Mouse (Mus musculus) cerebellum, adult 9-11 months (tissue): ENCODE results near the gene Leap2.

ENCODE experiments used
- DNase-seq: peaks from one replicate; pipeline ENCODE4 v3.0.0; 2022

Gene Leap2

GRCm38 (mm10) chr11:53423036-53423435, at the start of gene Leap2:
Gene Leap2, minus strand, starts transcription at chr11:53423170.
- DNase-seq = no peak

DNA sequence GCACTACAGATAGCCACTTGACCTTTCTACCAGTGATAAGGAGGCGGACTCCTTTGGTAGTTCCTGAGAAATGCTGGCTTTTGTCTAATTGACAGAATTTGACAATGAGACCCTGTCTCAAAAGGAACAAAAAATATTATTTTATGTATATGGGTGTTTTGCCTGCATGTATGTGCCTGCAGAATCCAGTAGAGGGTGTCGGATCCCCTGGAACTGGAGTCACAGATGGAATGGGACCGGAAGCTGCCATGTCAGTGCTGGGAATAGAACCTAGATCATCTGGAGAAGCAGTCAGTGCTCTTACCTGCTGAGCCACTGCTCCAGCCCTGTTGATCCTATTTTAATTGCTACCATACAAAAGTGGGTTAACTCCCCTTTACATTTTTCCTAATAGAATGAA, 49.7 kb upstream of the Leap2 start:
- DNase-seq = no peak

DNA sequence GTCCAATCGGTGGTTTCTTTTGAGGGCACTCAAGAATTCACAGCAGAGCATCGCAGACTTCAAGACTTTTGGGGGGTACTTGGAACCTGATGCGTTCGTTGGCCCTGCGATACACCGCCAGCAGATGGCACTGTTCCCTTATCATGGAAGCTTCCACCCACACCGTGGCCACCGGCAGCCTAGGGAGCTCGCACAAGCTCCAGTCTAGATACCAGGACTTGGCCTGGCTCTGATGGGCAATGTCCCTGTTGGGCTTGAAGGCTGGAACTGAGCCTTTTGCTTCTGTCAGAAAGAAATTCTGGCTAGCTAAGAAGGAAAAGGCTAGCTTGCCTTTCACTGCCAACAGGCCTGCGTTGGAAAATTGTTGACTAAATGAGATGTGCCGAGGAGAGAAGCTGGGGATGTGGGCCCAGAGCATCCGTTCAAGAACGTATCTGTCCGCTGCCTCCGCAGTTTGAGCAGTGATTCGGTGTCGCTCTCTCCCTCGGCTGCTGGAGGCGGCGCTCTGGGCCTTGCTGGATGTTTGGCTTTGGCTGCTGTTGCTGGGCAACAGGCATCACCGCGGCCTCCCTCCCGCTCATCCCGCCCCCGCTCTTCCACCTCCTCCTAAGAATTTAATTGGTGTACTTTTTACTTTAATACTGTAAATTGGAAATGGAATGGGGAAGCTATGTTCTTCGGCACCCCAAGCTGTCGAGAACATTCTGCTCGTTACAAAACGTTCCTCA, 47.2 kb upstream of the Leap2 start, which contains the start of gene Gm9837:
Gene Gm9837, minus strand, starts transcription at position 512 of the 728 bp plus-strand sequence.
- DNase-seq = peak; percentile 93

DNA sequence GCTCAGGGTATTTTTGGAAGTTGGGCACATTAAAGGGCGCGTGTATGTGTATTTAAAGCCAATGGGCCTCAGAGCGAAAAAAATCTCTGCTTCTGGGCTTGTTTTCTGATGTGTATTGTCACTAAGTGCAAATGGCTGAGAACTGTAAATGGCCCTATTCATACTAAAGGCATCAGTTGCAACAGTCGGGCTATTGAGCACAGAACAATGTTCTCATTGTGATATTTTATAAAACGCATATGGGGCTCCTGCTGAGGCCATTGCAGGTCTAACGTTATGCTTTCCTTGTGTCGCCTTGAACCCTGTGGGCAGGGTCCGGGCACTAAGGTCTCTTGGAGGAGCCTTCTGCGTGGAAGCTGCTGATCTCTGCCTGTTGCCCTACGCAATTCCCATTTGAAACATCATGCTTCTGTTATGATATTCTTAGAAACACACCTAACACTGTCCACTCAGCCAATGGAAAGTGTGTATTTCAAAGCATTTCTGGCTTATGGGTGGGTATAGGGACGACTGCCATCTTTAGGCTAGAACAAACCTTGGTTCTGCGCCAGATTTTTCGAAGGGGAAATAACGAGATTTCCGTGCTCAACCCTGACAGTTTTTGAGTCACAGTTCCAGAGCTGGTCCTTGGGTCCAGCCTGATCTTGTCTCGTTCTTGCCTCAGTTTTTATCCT, 46.5 kb upstream of the Leap2 start:
- no peak for DNase-seq

- peak; percentile 90 for DNase-seq
Measured at GRCm38 (mm10) chr11:53466231-53466971, 43.4 kb upstream of the Leap2 start.

GRCm38 (mm10) chr11:53463551-53464424, 40.8 kb upstream of the Leap2 start:
- no peak for DNase-seq

DNA sequence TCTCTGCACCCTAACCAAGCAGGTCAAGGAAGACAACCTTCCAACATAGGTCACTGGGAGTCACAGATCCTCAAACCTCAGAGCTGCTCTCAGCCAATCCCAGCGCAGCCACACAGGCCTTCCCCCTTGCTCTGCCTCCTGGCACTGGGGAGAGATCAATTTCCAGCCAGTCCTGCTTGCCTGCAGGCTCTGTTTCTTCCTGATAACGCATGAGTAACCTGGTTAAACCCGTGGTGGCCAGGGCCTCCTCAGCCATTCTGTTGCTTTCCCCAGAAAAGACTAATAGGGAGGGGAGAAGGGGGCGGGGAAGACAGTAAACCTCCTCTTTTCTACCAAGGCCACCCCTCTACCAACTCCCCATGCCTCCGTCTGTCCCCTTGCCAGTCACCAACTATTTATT, 38.8 kb upstream of the Leap2 start:
- no peak for DNase-seq

DNA sequence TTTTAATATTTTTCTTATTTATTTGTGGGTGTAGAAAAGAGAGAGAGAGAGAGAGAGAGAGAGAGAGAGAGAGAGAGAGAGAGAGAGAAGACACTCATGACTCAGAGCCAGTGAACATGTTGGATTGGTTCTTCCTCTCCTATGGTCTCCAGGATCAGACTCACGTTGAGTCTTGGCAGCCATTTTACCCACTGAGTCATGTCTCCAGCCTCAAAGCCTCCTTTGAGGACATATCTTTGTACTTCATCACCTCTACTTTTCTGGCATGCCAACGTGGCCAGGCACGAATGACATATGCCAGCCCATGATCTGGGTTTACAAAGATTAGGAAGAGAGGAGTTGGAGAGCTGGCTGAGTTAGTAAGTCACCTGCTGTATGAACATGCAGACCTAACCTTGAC, 37.2 kb upstream of the Leap2 start:
- DNase-seq = no peak

DNA sequence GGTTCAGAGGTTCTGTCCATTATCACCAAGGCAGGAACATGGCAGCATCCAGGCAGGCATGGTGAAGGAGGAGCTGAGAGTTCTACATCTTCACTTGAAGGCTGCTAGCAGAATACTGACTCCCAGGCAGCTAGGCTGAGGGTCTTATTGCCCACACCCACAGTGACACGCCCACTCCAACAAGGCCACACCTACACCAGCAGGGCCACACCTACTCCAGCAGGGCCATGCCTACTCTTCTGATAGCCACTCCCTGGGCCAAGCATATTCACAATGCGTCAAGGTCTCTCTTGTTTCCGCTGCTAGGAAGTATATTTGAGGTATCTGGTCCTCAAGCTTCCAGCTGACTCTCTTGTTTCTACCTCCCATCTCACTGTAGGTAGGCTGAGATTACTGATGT, 36.0 kb upstream of the Leap2 start:
- DNase-seq = no peak

DNA sequence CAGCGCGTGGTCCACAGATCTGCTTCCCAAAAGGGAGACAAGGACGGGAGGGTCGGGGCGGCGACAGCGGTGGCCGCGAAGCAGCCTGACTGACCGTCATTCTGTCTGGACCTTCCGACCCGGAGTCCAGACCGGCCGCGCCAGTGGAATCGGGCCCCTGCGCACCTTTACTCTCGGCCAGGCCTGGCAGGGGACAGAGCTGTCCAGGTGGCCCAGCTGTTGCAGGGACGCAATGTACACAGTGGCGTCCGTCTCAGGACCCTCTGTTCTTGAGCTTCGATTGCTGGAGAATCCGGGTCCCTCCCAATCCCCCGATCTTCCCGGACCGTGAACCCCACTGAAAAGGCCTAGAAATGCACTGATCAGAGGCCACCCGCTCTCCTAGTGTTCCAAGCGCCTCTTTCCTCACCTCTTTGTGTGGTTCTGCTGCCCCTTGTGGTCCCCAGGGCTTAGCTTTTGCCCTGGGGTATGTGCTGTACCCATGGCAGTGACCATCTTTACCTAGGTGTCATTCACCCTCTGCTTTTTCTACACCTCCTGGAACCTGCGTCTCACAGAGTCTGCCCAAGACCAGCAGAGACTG, 34.5 kb upstream of the Leap2 start:
- DNase-seq = no peak

GRCm38 (mm10) chr11:53456474-53457371, 33.8 kb upstream of the Leap2 start, which contains the start of the genes Gm10447 and Shroom1:
Gene Gm10447, minus strand, starts transcription at chr11:53457110.
Gene Shroom1, plus strand, starts transcription at chr11:53457205.
- no peak for DNase-seq

DNA sequence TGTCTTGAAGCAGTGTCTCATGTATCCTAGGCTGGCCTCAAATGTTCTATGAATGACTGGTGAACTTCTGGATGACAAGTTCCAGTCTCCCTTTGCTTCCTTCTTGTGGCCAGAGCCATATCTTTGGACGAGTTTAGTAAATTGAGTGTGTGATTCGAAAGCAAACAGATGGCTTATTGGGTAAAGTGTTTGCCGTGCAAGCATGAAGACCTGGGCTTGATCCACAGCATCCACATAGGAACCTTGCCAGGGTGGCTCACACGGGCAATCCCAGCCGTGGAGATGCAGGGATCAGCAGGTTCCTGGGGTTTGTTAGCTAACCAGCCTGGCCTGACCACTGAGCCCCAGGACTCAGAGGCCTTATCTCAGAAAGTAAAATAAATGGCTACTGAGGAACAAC, 30.1 kb upstream of the Leap2 start:
- DNase-seq = no peak

- DNase-seq = peak; percentile 67
Measured at GRCm38 (mm10) chr11:53452396-53452795, 29.4 kb upstream of the Leap2 start.

GRCm38 (mm10) chr11:53451361-53451760, 28.4 kb upstream of the Leap2 start:
- DNase-seq = no peak

DNA sequence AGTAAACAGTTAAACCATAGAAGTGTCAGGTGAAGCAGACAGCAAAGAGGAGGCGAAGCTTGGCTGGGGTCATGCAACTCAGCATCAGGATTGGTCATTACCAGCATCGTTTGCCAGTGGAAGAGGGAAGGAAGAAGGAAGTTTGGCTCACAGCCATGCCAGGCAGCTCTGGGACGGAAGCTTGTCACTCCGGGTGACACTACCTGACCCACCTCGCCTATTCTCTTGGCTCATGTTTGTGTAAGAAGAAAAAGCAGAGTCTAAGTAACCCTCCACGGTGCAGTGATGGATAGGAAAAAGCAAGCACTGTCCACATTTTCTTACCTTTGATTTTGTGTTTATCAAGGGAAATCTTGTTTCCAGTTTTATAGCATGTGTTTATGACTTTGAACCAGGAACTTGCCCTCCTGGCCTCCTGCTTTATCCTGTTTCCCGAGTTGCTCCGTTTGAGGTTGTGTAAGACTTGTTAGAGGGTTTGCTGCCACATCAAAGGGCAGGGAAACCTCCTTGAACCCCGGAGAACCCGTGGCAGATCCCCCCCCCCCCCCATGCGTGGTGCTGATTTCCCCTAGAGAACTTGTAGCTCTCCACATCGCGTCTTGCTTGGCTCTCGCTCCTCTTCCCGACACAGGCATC, 27.2 kb upstream of the Leap2 start:
- no peak for DNase-seq

- DNase-seq = peak; percentile 91
Measured at GRCm38 (mm10) chr11:53448529-53448928, 25.6 kb upstream of the Leap2 start.

- DNase-seq = no peak
Measured at GRCm38 (mm10) chr11:53447996-53448395, 25.0 kb upstream of the Leap2 start.

GRCm38 (mm10) chr11:53446183-53446582, 23.2 kb upstream of the Leap2 start:
- DNase-seq = no peak

DNA sequence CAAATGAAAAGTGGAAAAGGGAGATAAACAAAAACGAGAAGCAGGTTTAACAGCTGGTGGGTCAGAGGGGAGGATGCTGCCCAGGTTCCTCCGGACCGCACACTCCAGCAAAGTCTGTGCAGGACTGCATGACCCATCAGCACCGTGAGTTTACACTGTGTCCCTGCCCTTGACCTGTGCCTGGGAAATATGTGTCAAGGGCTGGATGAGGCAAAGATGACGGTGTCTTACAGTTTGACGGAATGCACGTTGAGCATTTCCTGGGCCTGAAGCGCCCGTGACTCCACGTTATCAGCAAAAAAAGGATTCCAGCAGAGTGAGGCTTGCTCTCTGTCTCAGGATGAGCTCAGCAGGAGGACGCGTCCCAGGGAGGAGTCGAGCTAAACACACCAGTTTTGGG, 22.6 kb upstream of the Leap2 start:
- DNase-seq = no peak

DNA sequence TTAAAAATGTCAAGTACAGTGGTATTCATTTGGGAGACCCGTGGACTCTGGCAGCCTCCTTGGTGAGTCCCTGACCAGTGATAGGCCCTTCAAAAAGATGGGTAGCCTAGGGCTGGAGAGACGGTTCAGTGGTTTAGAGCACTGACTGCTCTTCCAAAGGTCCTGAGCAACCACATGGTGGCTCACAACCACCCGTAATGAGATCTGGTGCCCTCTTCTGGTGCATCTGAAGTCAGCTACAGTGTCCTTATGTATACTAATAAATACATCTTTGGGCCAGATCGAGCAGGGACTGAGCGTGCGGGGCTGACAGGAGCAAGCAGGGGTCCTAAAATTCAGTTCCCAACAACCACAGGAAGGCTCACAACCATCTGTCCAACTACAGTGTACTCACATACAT, 20.9 kb upstream of the Leap2 start:
- no peak for DNase-seq

- DNase-seq = no peak
Measured at GRCm38 (mm10) chr11:53441921-53442320, 19.0 kb upstream of the Leap2 start.
